Mouse (Mus musculus): ENCODE results near the gene Msh5. TPM values are rescaled to one million over a fixed set of nuclear protein-coding genes. Genes with fewer than 3 reads are reported as not detected.

Gene Msh5
- polyA plus RNA-seq, 1 experiment from 2014 or later, result 3.9 TPM

DNA sequence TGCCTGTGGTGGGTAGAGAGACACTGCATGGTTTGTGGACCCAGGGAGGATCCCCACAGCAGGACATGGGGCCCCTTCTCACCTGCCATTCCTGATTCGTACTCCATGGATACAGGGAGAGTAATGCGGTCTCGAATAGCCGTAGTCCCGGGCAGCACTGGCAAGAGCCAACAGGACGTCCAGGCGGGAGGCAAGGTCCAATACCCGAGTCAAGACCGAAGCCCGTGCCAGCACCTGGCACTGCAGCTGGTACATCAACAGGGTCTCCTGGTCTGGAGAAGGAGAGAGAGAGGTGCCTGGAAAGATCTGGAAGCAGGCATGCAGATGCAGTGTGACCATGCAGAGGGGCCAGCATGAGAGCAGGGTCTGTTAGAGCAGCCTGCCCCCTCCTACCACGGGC, 15.3 kb downstream of the Msh5 start:
- ATAC-seq (replicated peaks; ENCODE audit: low FRiP score, low TSS enrichment, low read depth), result no peak
- 91% methylated on average over 11 of the region's 11 CpGs for WGBS
- Histone ChIP-seq H3K4me1 (replicated peaks; ENCODE audit: control insufficient read depth, insufficient read depth, low read length) (peaks cover 11% of the 10 kb centered on the region; the same call in 1 of the 2 replicates), H3K9me3 (ENCODE audit: control insufficient read depth, low read length) (no peaks in the 10 kb centered on the region), H3K9ac (ENCODE audit: low read length) (no peak overlapping the region), H3K27ac (ENCODE audit: low read depth) (no peak overlapping the region), H3K4me2 (ENCODE audit: low read length) (no peak overlapping the region), H3K36me3 (ENCODE audit: control insufficient read depth, insufficient read depth, low read length) (no peaks in the 10 kb centered on the region), H3K27me3 (replicated peaks; ENCODE audit: control insufficient read depth, insufficient read depth, low read length) (no peaks in the 10 kb centered on the region), H3K4me3 (ENCODE audit: low read depth, low read length) (no peak overlapping the region)
- no peak for DNase-seq (ENCODE audit: low spot score)

DNA sequence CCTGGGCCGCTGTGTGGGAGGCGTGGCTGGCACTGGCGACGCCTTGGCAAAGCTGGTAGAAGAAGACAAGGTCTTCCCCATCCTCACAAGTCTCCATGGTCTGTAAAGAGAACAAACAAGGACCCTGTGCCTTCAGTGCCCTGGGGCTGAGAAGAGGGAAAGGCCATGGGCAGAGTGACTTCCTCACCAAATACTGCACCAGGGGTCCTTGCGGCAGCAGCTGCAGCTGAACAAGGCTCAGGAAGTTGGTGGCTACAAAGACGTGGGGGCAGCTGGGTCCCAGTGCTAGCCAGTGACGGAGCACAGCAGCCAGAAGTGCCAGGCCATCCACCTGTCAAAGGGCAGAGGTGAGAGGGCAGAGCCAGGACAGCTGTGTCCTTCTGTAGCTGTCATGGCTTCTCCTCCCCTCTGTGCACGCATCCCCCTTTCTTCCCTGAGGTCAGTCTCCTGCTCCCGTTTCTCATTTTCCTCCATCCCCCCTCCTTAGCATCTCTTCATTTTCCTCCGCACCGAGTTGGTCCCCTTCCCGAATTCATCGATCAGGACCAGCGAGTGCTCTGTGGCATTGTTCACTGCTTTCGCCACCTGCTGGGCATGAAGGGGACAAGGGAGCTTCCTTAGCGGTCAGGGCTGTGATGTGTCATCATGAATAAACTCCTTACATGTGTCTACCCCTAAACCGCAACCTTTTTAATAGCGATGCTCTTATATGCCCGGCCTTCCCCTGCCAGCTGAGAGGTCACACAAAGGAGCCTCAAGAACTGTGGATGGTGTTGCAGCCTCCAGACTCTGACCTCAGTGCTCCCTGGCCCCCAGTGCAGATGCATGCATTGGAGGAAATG, 16.6 kb downstream of the Msh5 start:
- ATAC-seq (replicated peaks; ENCODE audit: low FRiP score, low TSS enrichment, low read depth), result no peak
- Histone ChIP-seq H3K27me3 (replicated peaks; ENCODE audit: control insufficient read depth, insufficient read depth, low read length) (no peaks in the 10 kb centered on the region), H3K4me2 (ENCODE audit: low read length) (no peak overlapping the region), H3K4me3 (ENCODE audit: low read depth, low read length) (no peak overlapping the region), H3K27ac (ENCODE audit: low read depth) (no peak overlapping the region), H3K4me1 (replicated peaks; ENCODE audit: control insufficient read depth, insufficient read depth, low read length) (peaks cover 11% of the 10 kb centered on the region; the same call in 1 of the 2 replicates), H3K36me3 (ENCODE audit: control insufficient read depth, insufficient read depth, low read length) (no peaks in the 10 kb centered on the region), H3K9ac (ENCODE audit: low read length) (no peak overlapping the region), H3K9me3 (ENCODE audit: control insufficient read depth, low read length) (no peaks in the 10 kb centered on the region)
- DNase-seq (ENCODE audit: low spot score), result no peak
- WGBS, result 38% methylated on average over 19 of the region's 19 CpGs

DNA sequence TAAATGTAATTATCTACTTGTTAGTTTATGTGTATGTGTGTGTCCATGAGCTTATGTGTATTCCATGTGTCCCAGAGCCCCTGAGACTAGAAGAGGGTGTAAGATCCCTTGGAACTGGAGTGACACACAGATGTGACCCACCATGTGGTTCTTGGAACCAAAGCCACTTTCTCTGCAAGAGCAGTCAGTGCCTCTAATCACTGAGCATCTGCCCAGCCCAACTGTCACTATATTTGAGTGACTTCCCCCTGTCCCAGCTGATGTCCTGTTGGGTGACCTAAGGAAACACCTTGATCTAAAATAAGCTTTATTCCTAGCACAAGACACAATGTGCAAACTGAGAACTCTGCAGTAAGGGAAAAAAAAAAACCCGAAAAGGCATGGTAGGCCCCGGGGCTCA, 18.2 kb downstream of the Msh5 start:
- Histone ChIP-seq H3K9ac (ENCODE audit: low read length) (no peak overlapping the region), H3K27me3 (replicated peaks; ENCODE audit: control insufficient read depth, insufficient read depth, low read length) (no peaks in the 10 kb centered on the region), H3K4me3 (ENCODE audit: low read depth, low read length) (no peak overlapping the region), H3K4me1 (replicated peaks; ENCODE audit: control insufficient read depth, insufficient read depth, low read length) (peaks cover 14% of the 10 kb centered on the region; the same call in 1 of the 2 replicates), H3K9me3 (ENCODE audit: control insufficient read depth, low read length) (no peaks in the 10 kb centered on the region), H3K27ac (ENCODE audit: low read depth) (no peak overlapping the region), H3K4me2 (ENCODE audit: low read length) (no peak overlapping the region), H3K36me3 (ENCODE audit: control insufficient read depth, insufficient read depth, low read length) (no peaks in the 10 kb centered on the region)
- WGBS, result 64% methylated on average over 2 of the region's 2 CpGs
- peak; percentile 48 for DNase-seq (ENCODE audit: low spot score)
- no peak for ATAC-seq (replicated peaks; ENCODE audit: low FRiP score, low TSS enrichment, low read depth)

DNA sequence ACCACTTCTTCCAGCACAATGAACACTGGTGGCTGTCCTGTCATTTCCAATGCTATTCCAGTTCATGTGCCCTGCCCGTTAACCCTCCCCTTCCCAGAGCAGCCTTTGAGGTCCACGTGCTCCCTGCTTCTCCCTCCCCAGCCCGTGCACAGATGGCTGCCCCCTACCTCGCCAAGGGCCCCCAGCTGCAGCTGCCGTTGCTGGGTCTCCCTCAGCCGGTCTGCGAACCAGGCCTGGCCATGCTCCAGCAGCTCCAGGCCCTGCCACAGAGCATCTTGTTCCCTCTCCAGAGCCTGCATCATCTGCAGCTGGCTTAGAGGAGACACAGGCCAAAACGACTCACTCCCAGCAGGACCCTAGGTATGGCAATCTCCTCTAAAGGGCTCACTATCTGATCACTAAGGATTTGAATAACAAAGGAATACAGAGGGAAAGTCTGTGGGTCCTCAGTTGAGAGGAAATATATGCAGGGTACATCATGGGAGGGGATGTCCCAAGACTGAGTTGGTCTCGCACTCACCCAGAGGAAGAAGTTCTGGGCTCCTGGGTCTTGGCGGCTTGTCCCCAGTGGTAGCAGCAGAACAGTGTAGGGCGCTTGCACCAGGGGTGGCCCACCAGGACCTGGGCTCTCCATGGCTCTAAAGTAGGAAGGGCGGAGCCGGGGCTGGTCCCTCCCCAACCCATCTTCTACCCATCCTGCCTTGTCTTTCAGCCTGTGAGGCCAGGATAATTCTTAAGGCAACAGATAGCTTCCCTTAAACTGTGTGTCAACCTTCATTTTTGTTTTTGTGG, 19.1 kb downstream of the Msh5 start, which contains the start of gene Sapcd1:
Gene Sapcd1, minus strand, starts transcription at position 740 of the 792 bp plus-strand sequence.
- H3K4me1 ChIP-seq (replicated peaks; ENCODE audit: control insufficient read depth, insufficient read depth, low read length), result peaks cover 14% of the 10 kb centered on the region; the same call in 1 of the 2 replicates
- H3K27ac ChIP-seq (ENCODE audit: low read depth), result peak within 1 kb of the TSS; percentile 77
- ATAC-seq (replicated peaks; ENCODE audit: low FRiP score, low TSS enrichment, low read depth) (peak; percentile 40), DNase-seq (ENCODE audit: low spot score) (peak; percentile 67)
- no peaks in the 10 kb centered on the region for H3K27me3 ChIP-seq (replicated peaks; ENCODE audit: control insufficient read depth, insufficient read depth, low read length)
- H3K4me2 ChIP-seq (ENCODE audit: low read length), result peak within 1 kb of the TSS; percentile 29
- H3K36me3 ChIP-seq (ENCODE audit: control insufficient read depth, insufficient read depth, low read length), result no peaks in the 10 kb centered on the region
- 0 out of 2 replicates have a peak within 1 kb of the TSS, but pooled peaks have one; percentile 5 for H3K9ac ChIP-seq (ENCODE audit: low read length)
- WGBS, result 38% methylated on average over 13 of the region's 13 CpGs
- H3K9me3 ChIP-seq (ENCODE audit: control insufficient read depth, low read length), result no peaks in the 10 kb centered on the region
- H3K4me3 ChIP-seq (ENCODE audit: low read depth, low read length), result peak within 1 kb of the TSS; percentile 1; the same call in 1 of the 2 replicates

DNA sequence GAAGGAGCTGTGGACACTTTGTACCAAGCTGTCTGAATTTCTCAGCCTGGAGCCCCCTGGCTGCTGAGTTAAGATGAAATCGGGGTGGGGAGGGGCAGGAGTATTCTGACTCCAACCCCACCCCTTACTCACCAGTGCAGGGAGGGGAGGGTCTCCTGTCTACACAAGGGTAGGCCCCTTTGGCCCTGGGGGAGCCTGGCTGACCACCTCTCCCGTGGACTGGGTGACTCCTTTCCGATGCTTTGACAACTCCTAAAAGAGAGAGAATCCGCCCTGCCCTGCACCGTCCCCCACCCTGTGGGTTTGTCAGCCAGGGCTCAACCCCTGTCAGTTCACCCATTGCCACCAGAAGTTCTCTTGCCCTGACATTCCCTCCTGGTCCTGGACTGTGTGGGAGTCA, 20.3 kb downstream of the Msh5 start:
- no peak for DNase-seq (ENCODE audit: low spot score)
- no peak for ATAC-seq (replicated peaks; ENCODE audit: low FRiP score, low TSS enrichment, low read depth)
- 82% methylated on average over 5 of the region's 5 CpGs for WGBS
- Histone ChIP-seq H3K4me2 (ENCODE audit: low read length) (no peak overlapping the region), H3K9ac (ENCODE audit: low read length) (no peak overlapping the region), H3K9me3 (ENCODE audit: control insufficient read depth, low read length) (no peaks in the 10 kb centered on the region), H3K27me3 (replicated peaks; ENCODE audit: control insufficient read depth, insufficient read depth, low read length) (no peaks in the 10 kb centered on the region), H3K27ac (ENCODE audit: low read depth) (no peak overlapping the region), H3K36me3 (ENCODE audit: control insufficient read depth, insufficient read depth, low read length) (no peaks in the 10 kb centered on the region), H3K4me1 (replicated peaks; ENCODE audit: control insufficient read depth, insufficient read depth, low read length) (peaks cover 20% of the 10 kb centered on the region; the same call in 1 of the 2 replicates), H3K4me3 (ENCODE audit: low read depth, low read length) (no peak overlapping the region)

DNA sequence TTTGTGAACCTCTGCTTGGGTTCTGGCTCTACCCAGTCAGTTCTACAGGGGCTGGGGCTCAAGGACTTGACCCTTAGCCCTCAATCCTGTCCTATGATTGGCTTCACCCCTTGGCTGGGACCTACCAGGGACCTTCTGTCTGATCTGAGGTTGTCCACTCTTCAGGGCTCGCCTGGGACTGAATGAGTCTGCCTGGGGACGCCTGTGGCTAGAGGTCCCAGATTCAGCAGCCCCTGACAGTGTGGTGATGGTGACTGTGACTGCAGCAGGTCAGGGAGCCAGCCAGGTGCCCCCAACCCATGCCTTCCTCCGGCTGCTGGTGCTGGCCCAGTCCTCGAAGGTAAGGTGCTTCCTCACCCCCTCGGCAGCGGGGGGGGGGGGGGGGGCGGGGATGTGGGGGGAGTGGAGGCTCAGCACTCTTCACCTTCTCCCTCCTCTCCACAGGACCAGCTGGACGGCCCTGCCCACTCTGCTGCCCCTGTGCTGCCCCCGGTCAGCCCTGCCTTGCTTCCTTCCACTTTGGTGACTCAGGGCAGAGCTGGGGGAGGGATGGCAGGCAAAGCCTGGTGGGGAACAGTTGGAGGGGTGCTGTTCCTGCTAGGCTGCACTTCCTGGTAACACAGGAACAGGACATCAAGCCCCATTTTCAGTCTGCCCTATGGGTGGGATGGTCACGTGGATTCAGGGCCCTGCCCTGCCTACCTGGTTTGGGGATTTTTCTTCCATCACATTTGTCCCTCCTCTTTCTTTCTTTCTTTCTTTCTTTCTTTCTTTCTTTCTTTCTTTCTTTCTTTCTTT, 21.7 kb downstream of the Msh5 start:
- Histone ChIP-seq H3K9ac (ENCODE audit: low read length) (no peak overlapping the region), H3K4me2 (ENCODE audit: low read length) (no peak overlapping the region), H3K4me1 (replicated peaks; ENCODE audit: control insufficient read depth, insufficient read depth, low read length) (peaks cover 20% of the 10 kb centered on the region; the same call in 1 of the 2 replicates), H3K27ac (ENCODE audit: low read depth) (no peak overlapping the region), H3K4me3 (ENCODE audit: low read depth, low read length) (no peak overlapping the region), H3K9me3 (ENCODE audit: control insufficient read depth, low read length) (no peaks in the 10 kb centered on the region), H3K27me3 (replicated peaks; ENCODE audit: control insufficient read depth, insufficient read depth, low read length) (no peaks in the 10 kb centered on the region), H3K36me3 (ENCODE audit: control insufficient read depth, insufficient read depth, low read length) (no peaks in the 10 kb centered on the region)
- 59% methylated on average over 7 of the region's 10 CpGs for WGBS
- ATAC-seq (replicated peaks; ENCODE audit: low FRiP score, low TSS enrichment, low read depth) (no peak), DNase-seq (ENCODE audit: low spot score) (no peak)

DNA sequence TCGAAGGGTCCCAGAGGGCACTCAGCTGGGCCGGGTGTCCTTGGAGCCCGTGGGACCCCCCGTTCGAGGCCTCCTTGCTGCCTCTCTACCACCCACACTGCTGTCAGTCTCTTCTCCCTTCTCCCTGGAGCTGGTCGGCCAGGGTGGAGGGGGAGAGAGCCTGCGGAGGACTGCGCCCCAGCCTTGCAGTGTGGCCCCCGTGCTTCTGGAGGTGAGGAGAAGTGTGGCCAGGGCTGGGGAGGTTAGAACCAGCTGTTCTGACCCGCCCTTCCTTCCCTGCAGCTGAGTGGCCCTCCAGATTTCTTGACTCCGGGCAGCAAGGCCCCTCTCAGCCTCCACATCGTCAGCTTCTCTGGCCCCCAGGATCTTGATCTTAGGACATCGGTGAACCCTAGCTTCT, 22.3 kb downstream of the Msh5 start:
- Histone ChIP-seq H3K4me3 (ENCODE audit: low read depth, low read length) (no peak overlapping the region), H3K4me1 (replicated peaks; ENCODE audit: control insufficient read depth, insufficient read depth, low read length) (peaks cover 20% of the 10 kb centered on the region; the same call in 1 of the 2 replicates), H3K9me3 (ENCODE audit: control insufficient read depth, low read length) (no peaks in the 10 kb centered on the region), H3K9ac (ENCODE audit: low read length) (no peak overlapping the region), H3K36me3 (ENCODE audit: control insufficient read depth, insufficient read depth, low read length) (no peaks in the 10 kb centered on the region), H3K4me2 (ENCODE audit: low read length) (no peak overlapping the region), H3K27me3 (replicated peaks; ENCODE audit: control insufficient read depth, insufficient read depth, low read length) (no peaks in the 10 kb centered on the region), H3K27ac (ENCODE audit: low read depth) (no peak overlapping the region)
- ATAC-seq (replicated peaks; ENCODE audit: low FRiP score, low TSS enrichment, low read depth), result no peak
- 70% methylated on average over 13 of the region's 13 CpGs for WGBS
- no peak for DNase-seq (ENCODE audit: low spot score)

DNA sequence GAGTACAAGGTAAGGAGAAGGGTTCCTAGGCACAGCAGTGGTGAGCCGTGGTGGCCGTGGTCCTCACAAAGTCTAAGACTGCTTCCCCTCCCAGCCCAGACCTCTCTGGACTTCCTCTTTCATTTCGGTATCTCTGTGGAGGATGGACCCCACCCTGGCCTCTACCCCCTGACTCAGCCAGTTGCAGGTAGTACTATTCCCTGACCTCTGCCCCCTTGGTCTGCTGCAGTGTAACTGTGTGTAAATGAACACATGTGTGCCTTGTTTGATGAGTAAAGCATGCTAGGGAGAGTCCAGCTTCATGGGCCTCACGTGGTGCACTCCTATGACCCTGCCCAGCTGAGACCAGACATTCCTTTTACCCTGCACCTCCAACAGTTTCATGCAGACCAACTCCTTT, 22.8 kb downstream of the Msh5 start:
- no peaks in the 10 kb centered on the region for H3K9me3 ChIP-seq (ENCODE audit: control insufficient read depth, low read length)
- H3K27ac ChIP-seq (ENCODE audit: low read depth), result no peak overlapping the region
- H3K4me2 ChIP-seq (ENCODE audit: low read length), result no peak overlapping the region
- no peak overlapping the region for H3K9ac ChIP-seq (ENCODE audit: low read length)
- no peaks in the 10 kb centered on the region for H3K36me3 ChIP-seq (ENCODE audit: control insufficient read depth, insufficient read depth, low read length)
- ATAC-seq (replicated peaks; ENCODE audit: low FRiP score, low TSS enrichment, low read depth) (peak; percentile 14; the same call in 1 of the 2 replicates), DNase-seq (ENCODE audit: low spot score) (no peak)
- H3K4me1 ChIP-seq (replicated peaks; ENCODE audit: control insufficient read depth, insufficient read depth, low read length), result peaks cover 20% of the 10 kb centered on the region; the same call in 1 of the 2 replicates
- WGBS, result 63% methylated on average over 4 of the region's 4 CpGs
- H3K4me3 ChIP-seq (ENCODE audit: low read depth, low read length), result no peak overlapping the region
- H3K27me3 ChIP-seq (replicated peaks; ENCODE audit: control insufficient read depth, insufficient read depth, low read length), result no peaks in the 10 kb centered on the region
